Mouse (Mus musculus): Measurements from ENCODE around the gene Lctl.
"Not testable (repeated sequence)": the region's sequence is repeated elsewhere in the genome, so short reads cannot be mapped to it uniquely, and the experiment has no call there.

Lctl gene

GRCm38 (mm10) chr9:64119898-64120297 lies 3.0 kb downstream of the Lctl start:
- DNase-seq (ENCODE audit: low read depth, low spot score): peak; percentile 66

DNA sequence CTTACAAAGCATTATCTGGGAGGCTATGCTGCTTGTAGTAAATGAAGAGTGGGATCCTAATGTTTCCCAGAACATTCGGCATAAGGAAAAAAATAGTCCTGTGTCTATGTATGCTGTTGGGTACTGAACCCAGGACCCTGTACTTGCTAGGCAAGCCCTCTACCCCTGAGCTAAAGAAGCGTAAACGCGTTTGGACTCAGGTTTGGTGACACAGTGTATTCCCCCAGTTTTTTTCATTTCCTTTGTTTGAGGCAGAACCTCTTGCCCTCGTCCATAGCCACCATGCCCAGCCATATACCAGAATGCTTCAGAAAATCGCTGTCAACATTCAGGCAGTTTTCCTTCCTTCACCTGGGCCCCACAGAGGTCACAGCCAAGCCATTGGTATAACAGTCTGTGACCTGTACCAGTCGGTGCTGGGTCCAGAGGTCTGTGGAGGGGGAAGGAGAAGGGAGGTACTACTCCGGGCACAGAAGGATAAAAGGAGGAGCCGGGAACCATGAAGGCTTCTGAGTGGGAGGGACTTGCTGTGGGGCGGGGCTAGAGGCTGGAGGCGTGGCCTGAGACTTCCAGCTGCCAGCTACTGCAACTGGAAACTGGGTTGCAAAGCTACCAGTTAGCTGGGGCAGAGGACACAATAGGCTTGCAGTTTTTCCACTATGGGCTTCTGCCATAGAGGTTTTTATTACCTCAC lies 3.8 kb downstream of the Lctl start:
- no peak for DNase-seq (ENCODE audit: low read depth, low spot score)

DNA sequence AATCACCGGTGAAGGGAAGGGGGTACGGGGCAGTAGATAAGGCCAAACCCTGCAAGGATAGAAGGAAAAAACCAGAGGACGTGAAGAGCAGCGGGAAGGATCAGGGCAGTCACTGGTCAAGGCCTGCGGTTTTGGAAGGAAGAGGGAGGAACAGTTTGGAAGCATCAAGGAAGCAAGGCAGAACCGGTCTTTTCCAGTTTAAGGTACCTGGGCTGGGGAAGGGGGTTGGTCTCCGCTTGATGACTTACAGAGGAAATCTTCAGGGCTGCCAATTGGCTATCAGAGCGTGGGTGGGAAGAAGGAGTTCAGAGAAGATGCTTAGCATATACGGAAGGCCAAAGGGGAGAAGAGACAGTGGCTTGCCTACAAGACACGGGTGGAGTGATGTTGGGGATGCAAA lies 5.7 kb downstream of the Lctl start:
- DNase-seq (ENCODE audit: low read depth, low spot score): no peak

DNA sequence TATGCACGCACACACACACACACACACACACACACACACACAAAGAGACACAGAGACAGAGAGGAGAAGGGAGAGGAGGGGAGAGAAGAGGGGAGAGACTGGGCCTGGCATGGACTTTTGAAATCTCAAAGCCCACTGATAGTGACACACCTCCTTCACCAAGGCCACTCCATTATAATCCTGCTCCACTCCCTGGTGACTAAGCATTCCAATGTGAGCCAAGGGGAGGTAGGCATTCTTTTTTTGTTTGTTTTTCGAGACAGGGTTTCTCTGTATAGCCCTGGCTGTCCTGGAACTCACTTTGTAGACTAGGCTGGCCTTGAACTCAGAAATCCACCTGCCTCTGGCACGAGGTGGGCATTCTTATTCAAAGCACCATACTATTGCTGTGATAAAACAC lies 7.9 kb downstream of the Lctl start:
- DNase-seq (ENCODE audit: low read depth, low spot score): not testable (repeated sequence)

GRCm38 (mm10) chr9:64125307-64125706 lies 8.4 kb downstream of the Lctl start:
- DNase-seq (ENCODE audit: low read depth, low spot score): peak; percentile 10

GRCm38 (mm10) chr9:64126121-64126520 lies 9.2 kb downstream of the Lctl start:
- DNase-seq (ENCODE audit: low read depth, low spot score): no peak

DNA sequence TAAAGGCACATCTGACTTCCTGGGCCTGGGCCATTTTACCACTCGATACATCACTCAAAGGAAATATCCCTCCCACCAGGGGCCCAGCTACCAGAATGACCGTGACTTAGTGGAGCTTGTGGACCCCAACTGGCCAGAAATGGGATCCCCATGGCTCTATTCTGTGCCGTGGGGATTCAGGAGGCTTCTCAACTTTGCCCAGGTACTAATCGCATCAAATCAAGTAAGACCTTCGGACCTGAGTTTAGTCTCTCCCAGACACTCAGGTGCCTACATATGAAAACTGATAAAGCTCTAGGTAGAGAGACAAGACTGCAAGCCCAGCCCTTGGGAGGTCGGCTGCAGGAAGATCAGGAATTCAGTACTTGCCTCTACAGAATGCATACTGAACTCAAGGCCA lies 14.7 kb downstream of the Lctl start:
- DNase-seq (ENCODE audit: low read depth, low spot score): no peak

DNA sequence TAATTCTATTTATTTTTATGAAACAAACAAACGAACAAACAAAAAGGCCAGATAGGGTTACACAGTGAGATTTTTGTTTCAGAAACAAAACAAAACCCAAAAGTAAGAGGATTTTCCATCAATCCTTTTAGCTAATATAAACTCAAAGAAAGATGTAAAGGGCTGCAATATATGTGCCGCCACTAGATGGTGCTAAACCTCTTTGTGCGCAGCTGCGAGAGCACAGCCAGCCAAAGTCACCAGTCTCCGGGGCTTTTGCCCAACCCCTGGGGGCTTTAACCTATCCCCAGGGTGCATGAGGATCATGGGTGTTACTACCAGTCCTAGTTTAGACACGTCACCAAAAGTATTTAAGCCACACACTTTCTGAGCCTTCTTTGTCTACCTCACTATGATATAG lies 21.9 kb downstream of the Lctl start:
- peak; percentile 17 for DNase-seq (ENCODE audit: low read depth, low spot score)

DNA sequence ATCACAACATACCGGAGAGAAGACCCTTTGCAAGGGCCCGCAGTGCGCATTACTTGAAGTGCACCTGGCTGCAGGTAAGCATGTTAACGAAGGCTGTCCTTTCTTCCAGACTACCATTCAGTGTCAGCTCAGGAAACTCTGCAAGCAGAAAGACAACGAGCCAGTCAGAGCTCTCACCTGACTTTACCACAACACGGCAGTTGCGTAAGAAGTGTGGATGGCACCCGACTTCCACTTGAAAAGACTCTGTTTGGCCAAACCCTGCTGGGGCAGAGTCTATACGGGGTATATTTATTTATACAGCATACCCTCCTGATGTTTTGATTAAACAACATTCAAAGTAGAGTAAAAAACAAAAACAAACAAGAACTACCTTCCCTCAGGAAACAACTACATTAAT lies 22.9 kb downstream of the Lctl start:
- DNase-seq (ENCODE audit: low read depth, low spot score): no peak

GRCm38 (mm10) chr9:64156641-64157040 lies 39.7 kb downstream of the Lctl start:
- DNase-seq (ENCODE audit: low read depth, low spot score): no peak

DNA sequence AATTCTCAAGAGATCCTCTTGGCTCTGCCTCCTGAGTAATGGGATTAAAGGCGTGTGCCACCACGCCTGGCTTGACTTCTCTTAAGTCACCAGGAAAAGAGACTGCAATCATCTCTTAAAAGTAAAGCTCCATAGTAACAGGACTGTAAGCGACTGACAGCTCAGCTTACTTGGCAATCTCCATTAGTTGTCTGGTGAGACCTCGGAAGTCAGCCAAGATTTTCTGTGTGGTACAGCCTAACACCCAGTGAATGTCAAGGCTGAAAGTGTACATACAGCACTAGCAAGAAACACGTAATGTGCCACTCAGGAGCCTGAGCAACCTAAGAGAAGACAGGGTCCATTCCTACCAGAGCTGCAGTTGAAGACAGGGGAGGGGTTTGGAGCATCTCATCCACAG lies 43.5 kb downstream of the Lctl start:
- no peak for DNase-seq (ENCODE audit: low read depth, low spot score)

DNA sequence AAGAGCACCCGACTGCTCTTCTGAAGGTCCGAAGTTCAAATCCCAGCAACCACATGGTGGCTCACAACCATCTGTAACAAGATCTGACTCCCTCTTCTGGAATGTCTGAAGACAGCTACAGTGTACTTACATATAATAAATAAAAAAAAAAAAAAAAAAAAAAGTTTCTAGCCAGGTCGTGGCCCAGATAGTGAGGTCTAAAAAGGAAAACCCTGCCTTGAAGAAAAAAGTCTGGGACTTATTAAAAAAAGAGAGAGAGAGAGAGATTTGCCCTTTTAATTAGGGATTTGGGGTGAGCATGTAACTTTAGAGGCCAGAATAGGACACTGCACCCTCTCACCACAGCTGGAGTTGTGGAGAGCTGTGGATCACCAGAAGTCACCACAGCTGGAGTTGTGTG lies 53.0 kb downstream of the Lctl start:
- DNase-seq (ENCODE audit: low read depth, low spot score): not testable (repeated sequence)

DNA sequence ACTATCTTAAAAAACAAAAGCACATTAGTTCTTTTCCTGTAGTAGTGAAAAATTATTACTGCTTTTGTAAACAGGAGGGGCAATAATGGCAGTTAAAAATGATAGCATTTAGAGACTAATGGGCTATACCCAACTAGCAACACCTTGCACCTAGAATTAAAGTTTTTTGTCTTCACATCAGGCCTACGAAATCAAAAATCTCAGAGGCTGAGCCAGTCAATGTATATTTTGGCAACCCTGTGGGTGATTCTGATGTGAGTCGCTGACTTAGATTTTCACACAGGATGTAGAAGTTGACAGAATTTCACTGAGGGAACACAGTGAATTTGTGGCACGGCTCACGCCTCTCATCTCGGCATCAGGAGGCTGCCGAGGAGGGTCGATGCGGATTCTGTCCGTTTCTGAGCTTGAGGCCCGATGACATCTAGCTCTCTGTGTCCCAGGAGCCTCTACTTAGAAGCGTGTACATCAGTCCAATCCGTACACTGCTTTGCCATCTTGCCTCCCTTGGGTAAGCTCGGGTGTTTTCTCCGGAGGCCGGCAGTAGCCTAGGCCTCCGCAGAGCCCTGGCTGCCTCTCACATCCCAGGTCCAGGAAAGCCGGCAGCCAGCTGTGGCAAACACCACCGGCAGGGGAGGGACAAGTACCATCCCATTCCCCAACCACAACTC lies 55.3 kb downstream of the Lctl start:
- no peak for DNase-seq (ENCODE audit: low read depth, low spot score)

DNA sequence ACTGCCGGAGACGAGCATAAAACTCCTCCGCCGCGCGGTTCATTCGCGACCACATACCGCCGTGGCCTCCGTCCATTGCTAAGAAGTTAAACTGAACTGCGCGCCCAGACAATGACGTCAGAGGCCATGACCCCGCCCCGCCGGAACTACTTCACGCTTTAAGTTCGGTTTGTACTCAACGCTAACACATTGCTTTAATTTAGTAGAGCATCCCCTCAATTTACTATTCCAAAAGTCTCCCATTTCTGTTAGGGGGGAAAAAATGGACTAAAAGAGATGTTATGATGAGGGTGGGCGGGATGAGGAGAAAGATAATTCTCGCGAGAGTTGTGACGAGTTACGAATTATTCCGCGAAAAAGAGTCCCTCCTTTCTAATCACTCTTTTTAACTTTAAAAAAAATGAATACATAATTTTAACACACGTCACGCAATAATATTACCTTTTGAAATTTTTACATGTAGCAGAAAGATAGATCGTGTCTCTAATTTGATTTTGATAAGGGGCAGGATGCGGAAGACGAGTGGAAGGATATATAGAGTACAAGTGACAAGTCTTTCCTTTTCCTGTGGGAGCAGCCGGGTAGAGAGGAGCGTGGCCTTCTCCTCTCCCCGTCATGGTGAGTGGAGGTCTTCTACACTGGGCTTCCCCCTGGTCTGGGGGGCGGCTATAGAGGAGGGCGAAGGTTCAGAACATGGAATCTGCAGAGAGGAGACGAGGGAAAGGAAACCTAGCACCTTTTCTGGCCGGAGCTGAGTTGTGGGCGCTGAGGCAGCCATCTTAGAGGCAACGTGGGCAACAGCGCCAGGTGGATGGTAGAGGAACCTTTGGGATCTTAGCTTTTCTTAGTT lies 56.1 kb downstream of the Lctl start, which contains the start of the genes Zwilch and Rpl4:
Gene Zwilch, minus strand, starts transcription at position 289 of the 850 bp plus-strand sequence.
Gene Rpl4, plus strand, starts transcription at position 560 of the 850 bp plus-strand sequence.
- peak; percentile 90 for DNase-seq (ENCODE audit: low read depth, low spot score)

DNA sequence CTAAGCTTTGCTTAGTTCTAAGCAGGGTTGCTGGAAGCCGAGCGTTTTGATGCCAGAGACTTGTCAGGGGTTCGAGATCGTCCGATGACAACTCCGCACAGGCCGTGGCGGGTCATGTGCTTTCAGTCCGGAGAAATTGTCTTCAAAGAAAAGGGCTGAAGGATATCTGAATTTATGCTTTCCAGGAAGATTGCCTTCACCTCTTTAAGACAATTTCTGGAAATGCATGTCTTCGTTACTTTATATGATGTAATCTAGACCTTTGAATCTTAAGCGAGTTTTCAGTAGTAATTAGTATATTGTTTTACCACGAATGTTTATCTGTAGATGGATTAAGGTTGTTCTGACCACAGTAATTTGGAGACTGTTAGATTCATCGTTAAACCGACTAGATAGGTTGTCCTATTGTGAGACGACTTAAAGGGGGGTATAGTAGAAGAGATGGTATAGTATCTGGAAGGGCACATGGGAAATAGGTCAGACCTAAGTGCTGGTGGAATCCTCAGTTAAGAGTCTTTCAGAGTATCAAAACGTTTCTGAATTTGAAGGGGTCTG lies 56.8 kb downstream of the Lctl start:
- no peak for DNase-seq (ENCODE audit: low read depth, low spot score)

GRCm38 (mm10) chr9:64174341-64174740 lies 57.4 kb downstream of the Lctl start:
- no peak for DNase-seq (ENCODE audit: low read depth, low spot score)

GRCm38 (mm10) chr9:64174766-64175165 lies 57.8 kb downstream of the Lctl start:
- DNase-seq (ENCODE audit: low read depth, low spot score): no peak

DNA sequence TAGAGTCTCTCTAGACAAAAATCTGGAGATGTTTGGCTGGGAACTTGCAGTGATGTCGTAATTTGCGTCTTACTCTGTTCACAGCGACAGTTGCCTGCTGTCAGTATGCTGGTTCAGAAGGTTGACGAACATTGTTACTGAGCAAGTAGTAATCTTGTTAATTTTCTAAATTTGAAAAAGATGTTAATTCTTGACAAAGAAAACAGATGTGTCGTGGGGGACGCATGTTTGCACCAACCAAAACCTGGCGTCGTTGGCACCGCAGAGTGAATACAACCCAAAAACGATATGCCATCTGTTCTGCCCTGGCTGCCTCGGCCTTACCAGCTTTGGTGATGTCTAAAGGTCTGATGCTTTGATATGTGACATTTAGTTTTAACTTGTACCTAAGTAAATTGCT lies 58.4 kb downstream of the Lctl start:
- no peak for DNase-seq (ENCODE audit: low read depth, low spot score)

GRCm38 (mm10) chr9:64178610-64178973 lies 61.6 kb downstream of the Lctl start:
- peak; percentile 48 for DNase-seq (ENCODE audit: low read depth, low spot score)

DNA sequence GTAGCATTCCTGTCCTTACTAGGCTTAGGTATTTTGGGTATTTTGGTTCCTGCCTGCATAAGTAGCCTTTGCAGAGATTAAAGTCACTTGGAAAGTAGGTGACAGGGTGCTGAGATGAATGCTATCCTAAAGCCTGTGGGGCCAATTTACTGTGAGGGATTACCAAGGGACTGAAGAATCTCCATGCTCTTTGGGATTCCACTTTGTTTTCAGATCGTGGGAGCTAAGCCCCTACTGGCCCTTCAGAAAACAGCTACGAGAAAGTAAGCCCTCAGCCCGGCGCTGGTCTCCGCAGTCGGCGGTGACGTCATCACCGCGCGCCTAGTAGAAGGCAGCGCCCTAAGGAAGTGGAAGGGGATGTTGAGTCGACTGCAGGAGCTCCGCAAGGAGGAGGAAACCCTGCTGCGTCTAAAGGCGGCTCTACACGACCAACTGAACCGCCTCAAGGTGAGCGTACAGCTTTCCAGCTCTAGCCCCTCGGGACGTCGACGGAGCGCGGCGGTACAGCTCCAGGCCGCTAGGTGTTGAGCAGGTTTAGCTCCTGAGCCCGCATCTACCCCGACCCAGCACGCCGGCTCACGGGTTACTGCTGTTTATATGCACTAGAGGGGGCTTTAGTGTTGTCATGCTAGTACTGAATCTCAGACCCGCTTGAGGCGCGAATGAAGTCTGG lies 62.2 kb downstream of the Lctl start, which contains the start of gene Snapc5:
Gene Snapc5, plus strand, starts transcription at position 301 of the 673 bp plus-strand sequence.
- DNase-seq (ENCODE audit: low read depth, low spot score): peak; percentile 97

GRCm38 (mm10) chr9:64183295-64183694 lies 66.3 kb downstream of the Lctl start:
- not testable (repeated sequence) for DNase-seq (ENCODE audit: low read depth, low spot score)

Data from forelimb bud, embryonic 11.5 days (tissue).